Mouse (Mus musculus) E14TG2a.4 (cell line): ENCODE results near the gene Gm11172.

Experiments used
- H3K27me3 ChIP-seq: 2 replicates; pipeline ENCODE4 v1.6.1; 2014; ENCODE audit warnings: low read length, control low read depth; ENCODE audit not compliant: insufficient read depth
- H3K36me3 ChIP-seq: 2 replicates; pipeline ENCODE4 v1.6.1; 2014; ENCODE audit warnings: low read length, control low read depth; ENCODE audit not compliant: insufficient read depth
- H3K4me1 ChIP-seq: replicated peaks from 2 replicates; pipeline ENCODE4 v1.6.1; 2014; ENCODE audit warnings: low read depth, low read length, control low read depth
- H3K4me3 ChIP-seq: replicated peaks from 2 replicates; pipeline ENCODE4 v1.5.1; 2014; ENCODE audit warnings: mild to moderate bottlenecking, low read length
- H3K9me3 ChIP-seq: 2 replicates; pipeline ENCODE4 v1.6.1; 2014; ENCODE audit warnings: low read length, control low read depth
- CTCF ChIP-seq: conservative IDR thresholded peaks from 2 replicates; pipeline ENCODE4 v1.5.1; 2014; ENCODE audit warnings: low read length
- NANOG ChIP-seq: IDR thresholded peaks from 2 replicates; pipeline ENCODE4 v1.6.1; 2014; ENCODE audit warnings: borderline replicate concordance, low read length, mixed read lengths
- POU5F1 ChIP-seq: IDR thresholded peaks from 2 replicates; pipeline ENCODE4 v1.6.1; 2014; ENCODE audit warnings: low read length, borderline replicate concordance

Gene Gm11172

DNA sequence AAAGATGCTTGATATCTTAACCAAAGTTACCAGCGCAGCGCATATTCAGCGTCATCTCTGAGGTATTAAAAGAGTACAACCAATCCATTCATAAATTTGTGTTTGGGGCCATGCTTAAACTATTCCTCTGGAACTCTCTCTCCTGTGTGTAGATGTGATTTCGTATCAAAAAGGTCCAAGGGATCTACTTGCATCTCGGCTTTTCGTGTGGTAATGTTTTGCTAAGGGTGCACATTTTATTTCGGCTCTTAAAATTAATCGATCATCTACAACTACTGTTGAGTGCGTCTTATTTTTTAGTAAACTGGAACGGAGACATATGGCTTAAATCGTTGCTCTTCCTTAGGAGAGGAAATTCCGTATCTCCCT, 21.8 kb downstream of the Gm11172 start:
- Histone ChIP-seq H3K36me3 (peaks cover 24% of the 10 kb centered on the region), H3K4me1 (peaks cover 47% of the 10 kb centered on the region), H3K9me3 (no peaks in the 10 kb centered on the region), H3K27me3 (0 out of 2 replicates have a peak, but pooled peaks cover 2% of the 10 kb centered on the region), H3K4me3 (peak overlapping the region; percentile 88)
- TF ChIP-seq POU5F1 (no peak), NANOG (no peak), CTCF (no peak)

DNA sequence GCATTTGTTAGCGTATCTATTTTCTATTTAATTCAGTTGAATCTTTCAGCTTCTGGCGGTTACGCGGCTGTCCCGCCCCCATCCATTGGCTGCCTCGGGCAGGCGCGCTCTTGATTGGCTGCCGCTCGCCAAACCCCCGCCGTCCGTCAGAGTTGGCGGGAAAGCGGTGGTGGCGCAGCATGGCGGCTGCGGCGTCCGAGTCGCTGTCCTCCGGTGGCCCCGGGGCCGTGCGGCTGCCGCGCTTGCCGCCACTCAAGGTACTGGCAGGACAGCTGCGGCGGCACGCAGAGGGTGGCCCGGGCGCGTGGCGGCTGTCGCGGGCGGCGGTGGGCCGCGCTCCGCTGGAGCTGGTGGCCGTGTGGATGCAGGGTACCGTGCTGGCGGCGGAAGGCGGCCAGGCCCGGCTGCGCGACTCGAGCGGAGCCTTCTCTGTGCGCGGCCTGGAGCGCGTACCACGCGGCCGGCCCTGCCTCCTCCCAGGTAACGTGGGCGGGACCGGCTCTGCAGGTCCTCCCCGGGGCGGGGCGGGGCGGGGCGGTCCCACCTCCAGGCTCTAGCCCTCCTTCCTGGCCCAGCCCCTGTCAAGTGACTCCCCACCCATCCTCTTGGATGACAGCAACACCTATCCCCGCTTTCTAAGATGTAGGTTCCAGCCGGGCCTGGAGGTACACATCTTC, 22.3 kb downstream of the Gm11172 start, which contains the start of gene Rmi2:
Gene Rmi2, plus strand, starts transcription at position 149 of the 677 bp plus-strand sequence.
- Histone ChIP-seq H3K4me3 (peak within 1 kb of the TSS; percentile 88), H3K4me1 (peaks cover 52% of the 10 kb centered on the region), H3K27me3 (0 out of 2 replicates have a peak, but pooled peaks cover 2% of the 10 kb centered on the region), H3K36me3 (peaks cover 29% of the 10 kb centered on the region), H3K9me3 (no peaks in the 10 kb centered on the region)
- no peak for TF ChIP-seq CTCF
- TF ChIP-seq NANOG, result no peak
- no peak for TF ChIP-seq POU5F1

DNA sequence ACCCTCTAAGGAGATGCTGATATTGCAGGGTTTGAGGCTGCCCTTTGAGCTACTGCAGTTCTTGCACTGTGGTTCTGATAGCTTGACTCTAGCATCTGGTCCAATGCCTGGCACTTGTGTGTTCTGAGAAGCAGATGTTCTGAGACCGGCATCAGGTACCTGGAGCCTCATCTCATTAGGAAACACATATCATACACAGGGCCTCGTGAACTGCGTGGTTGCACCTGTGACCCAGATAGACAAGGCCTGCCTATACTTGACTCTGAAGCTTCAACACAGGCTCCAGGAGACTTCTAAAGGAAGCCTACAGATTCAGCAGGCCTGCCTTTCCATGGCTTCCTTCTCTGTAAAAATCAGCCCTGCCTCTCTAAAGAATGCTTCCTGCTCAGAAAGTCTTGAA, 23.7 kb downstream of the Gm11172 start:
- Histone ChIP-seq H3K9me3 (no peaks in the 10 kb centered on the region), H3K4me1 (peaks cover 59% of the 10 kb centered on the region), H3K36me3 (peaks cover 34% of the 10 kb centered on the region), H3K4me3 (no peak overlapping the region), H3K27me3 (no peaks in the 10 kb centered on the region)
- TF ChIP-seq POU5F1 (no peak), NANOG (no peak), CTCF (no peak)

DNA sequence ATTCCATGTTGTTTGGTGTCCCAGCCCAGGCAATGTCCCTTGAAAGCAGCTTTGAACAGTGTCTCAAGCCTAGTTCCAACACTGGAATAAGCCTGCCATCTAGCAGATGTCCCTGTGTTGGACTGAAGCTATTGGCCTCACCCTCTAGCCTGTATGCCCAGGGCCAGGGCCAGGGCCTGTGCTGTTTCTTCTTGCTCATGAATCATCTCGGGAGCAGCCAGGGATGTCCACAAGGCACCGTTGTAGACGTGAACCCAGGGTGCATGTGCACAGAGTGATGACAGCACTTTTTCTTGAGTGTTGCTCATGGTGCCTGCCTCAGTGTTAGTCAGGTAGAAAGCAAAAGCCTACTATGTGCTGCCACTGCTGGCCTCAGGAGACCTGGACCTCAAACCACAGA, 24.5 kb downstream of the Gm11172 start:
- Histone ChIP-seq H3K27me3 (no peaks in the 10 kb centered on the region), H3K4me1 (peaks cover 60% of the 10 kb centered on the region), H3K36me3 (peaks cover 34% of the 10 kb centered on the region), H3K4me3 (no peak overlapping the region), H3K9me3 (no peaks in the 10 kb centered on the region)
- TF ChIP-seq CTCF (no peak), NANOG (no peak), POU5F1 (no peak)

DNA sequence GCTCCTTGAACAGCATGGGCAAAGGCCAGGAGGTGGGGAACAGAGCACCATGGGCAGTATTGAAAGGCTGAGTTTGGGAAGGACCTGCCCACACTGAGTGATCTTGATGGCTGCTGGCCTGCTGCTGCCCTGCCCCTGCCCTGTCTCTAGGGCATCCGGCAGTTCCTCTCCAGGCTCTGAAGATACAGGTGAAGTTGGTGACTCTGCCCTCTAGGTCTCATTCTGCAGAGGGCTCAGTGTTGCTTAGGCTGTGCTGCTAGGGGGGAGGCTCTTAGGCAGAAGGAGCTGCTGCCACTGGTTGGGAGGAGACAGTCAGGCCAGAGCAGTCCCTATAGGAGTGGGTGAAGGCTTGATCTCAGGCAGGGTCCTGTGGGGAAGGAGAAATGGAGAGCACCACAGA, 25.2 kb downstream of the Gm11172 start:
- no peak for TF ChIP-seq POU5F1
- TF ChIP-seq CTCF, result no peak
- TF ChIP-seq NANOG, result no peak
- H3K4me1 ChIP-seq, result peaks cover 58% of the 10 kb centered on the region
- H3K4me3 ChIP-seq, result no peak overlapping the region
- H3K9me3 ChIP-seq, result no peaks in the 10 kb centered on the region
- H3K36me3 ChIP-seq, result peaks cover 34% of the 10 kb centered on the region
- H3K27me3 ChIP-seq, result no peaks in the 10 kb centered on the region

DNA sequence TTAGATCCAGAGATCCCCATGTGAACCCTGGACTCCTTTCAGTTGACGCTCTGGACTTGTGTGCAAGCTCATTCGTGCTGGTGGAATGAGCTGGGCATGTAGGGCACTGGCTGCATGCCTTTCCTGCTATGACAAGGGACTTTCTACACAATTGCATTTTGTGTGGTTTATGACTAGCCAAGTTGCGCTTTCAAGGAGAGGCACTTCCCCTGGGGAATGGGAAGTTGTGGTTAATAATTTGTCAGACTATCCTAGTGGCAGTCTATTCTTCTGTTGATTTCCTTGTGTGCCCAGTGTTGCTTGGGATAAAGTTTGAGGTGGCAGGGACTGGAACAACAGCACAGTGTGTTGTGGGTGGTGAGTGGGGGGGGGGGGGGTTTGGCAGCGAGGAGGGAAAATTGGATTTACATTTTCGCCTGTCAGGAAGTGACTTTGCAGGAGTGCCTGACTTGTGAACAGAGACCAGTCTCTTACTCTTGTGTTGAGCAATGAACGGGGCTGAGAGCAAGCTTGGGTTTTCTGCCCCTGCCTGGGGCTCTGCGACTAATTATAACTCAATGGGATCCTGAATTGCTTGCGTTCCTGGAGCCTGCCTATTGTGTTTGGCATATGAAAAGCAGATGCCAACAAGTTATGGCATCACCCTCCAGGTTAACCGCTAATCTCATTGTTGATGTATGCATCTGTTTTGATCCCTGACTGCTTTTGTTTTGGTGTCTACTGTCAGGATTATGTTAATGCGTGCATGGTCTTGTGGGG, 26.0 kb downstream of the Gm11172 start:
- peaks cover 34% of the 10 kb centered on the region for H3K36me3 ChIP-seq
- TF ChIP-seq CTCF (no peak), NANOG (no peak), POU5F1 (no peak)
- H3K9me3 ChIP-seq, result no peaks in the 10 kb centered on the region
- no peak overlapping the region for H3K4me3 ChIP-seq
- no peaks in the 10 kb centered on the region for H3K27me3 ChIP-seq
- H3K4me1 ChIP-seq, result peaks cover 57% of the 10 kb centered on the region

DNA sequence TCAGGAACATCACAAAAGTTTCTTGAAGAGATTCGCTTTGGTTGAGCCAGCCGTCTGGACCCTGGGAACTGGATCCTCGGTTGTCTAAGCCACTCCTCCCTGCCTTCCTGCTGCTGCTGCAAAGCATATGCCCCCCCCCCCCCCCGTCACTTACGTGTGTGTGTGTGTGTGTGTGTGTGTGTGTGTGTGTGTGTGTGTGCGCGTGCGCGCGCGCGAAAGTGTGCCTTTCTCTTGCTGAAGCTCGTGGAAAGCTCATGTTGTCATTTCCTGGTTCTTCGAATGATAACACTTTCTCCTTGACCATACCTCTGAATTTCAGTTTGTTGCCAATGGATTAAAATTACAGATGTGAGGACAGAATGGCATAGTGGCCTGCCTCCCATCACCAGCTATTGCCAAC, 27.3 kb downstream of the Gm11172 start:
- peaks cover 34% of the 10 kb centered on the region for H3K36me3 ChIP-seq
- H3K4me1 ChIP-seq, result peaks cover 57% of the 10 kb centered on the region
- no peak for TF ChIP-seq NANOG
- TF ChIP-seq POU5F1, result no peak
- TF ChIP-seq CTCF, result no peak
- no peak overlapping the region for H3K4me3 ChIP-seq
- H3K27me3 ChIP-seq, result no peaks in the 10 kb centered on the region
- H3K9me3 ChIP-seq, result no peaks in the 10 kb centered on the region

DNA sequence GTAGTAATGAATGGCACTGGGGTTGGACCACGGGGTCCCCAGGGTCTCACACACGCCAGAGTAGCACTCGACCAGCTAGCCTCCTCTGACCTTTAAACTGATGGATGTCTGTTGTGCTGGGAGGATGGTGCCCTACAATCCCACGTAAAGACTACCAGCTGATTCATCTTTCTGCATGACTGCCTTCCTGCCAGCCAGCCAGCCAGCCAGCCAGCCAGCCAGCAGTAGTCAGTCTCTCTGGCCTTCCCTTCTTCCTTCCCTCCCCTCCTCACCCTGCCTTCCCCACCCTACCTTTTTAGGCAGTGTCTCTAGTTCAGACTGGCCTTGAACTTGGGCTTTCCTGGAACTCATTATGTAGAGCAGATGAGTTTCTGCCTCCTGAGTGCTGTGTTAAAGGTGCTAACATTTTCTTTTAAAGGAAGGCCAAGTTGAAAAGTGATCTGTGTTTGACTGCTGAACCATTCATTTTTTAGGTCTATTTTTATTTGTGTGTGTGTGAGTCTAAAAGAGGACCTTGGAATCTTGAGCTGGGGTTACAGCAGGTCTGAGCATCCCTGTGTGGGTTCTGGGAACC, 29.7 kb downstream of the Gm11172 start:
- Histone ChIP-seq H3K4me1 (peaks cover 60% of the 10 kb centered on the region), H3K9me3 (no peaks in the 10 kb centered on the region), H3K27me3 (no peaks in the 10 kb centered on the region), H3K4me3 (no peak overlapping the region), H3K36me3 (peaks cover 22% of the 10 kb centered on the region)
- TF ChIP-seq NANOG (no peak), CTCF (no peak), POU5F1 (no peak)

DNA sequence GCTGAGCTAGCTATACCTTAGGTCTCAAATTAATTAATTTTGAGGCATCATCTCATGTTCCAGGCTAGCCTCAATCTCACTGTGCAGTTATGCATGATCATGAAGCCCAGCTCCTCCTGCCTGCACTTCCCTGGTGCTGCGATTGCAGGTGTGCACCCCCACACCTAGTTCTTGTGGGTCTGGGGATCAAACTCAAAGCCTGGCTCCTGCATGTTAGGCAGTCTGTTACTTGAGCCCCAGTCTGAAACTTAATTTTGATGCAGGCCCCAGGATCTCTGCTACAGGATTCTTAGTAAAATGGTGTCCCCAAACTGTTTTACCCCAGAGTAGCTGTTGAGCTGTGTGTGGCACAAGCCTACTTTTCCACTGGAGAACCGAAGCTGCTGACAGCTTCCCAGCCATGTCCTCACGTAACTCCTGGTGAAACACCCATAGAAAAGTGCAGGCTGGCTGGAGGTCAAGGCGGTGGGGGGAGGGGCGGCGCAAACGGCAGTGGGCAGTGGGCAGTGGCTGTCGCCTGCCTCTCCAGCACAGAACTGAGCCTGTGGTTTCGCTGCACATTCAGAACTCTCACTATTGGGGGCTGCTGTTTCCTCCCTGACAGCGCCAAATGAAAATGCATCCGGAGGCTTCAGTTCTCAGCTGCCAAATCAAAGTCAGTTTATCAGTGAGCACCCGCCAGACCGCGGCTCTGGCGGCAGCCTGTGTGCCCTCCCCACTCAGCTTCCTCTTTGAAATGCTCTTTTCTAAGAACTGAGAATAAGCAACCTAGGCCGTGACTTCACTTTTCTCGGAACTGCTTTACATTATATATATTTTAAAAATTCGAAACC, 31.0 kb downstream of the Gm11172 start:
- Histone ChIP-seq H3K27me3 (no peaks in the 10 kb centered on the region), H3K4me3 (peak overlapping the region; percentile 63), H3K36me3 (peaks cover 12% of the 10 kb centered on the region), H3K4me1 (peaks cover 55% of the 10 kb centered on the region), H3K9me3 (no peaks in the 10 kb centered on the region)
- TF ChIP-seq CTCF (no peak), NANOG (no peak), POU5F1 (no peak)
